Mouse (Mus musculus) splenic B cell, adult 2 months (primary cell): ENCODE data around the gene Ulk1.
A peak's percentile ranks its signal among the peaks of the same experiment; 100 is the strongest.
"Not testable (repeated sequence)": the region's sequence is repeated elsewhere in the genome, so short reads cannot be mapped to it uniquely, and the experiment has no call there.

Experiments
- DNase-seq: peaks from one replicate; pipeline ENCODE4 v3.0.0-alpha.2; 2011; ENCODE audit warnings: low read depth, low spot score
- H3K27me3 ChIP-seq: 2 replicates; pipeline ENCODE4 v1.6.1; 2012; ENCODE audit warnings: mild to moderate bottlenecking, low read length, moderate library complexity, mixed read lengths; ENCODE audit not compliant: control insufficient read depth, poor library complexity, insufficient read depth, severe bottlenecking
- H3K36me3 ChIP-seq: 2 replicates; pipeline ENCODE4 v1.6.1; 2012; ENCODE audit warnings: mild to moderate bottlenecking, low read length, moderate library complexity, mixed read lengths; ENCODE audit not compliant: control insufficient read depth, poor library complexity, insufficient read depth, severe bottlenecking

Gene Ulk1

DNA sequence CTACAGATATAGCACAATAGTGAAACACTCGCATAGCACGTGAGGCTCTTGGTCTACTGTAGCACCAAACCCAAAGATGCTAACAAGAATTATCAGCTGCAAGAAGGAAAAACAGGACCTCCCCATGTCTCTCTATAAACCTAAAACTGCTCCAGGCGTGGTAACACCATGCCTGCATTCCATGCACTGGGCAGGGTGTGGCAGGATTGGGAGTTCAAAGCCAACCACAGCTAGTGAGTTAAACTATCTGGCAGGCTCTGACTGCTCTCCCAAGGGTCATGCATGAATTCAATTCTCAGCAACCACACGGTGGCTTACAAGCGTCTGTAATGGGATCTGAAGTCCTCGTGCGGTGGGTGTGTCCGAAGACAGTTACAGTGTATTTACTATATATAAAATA lies 26.7 kb downstream of the Ulk1 start:
- Histone ChIP-seq H3K27me3 (no peaks in the 10 kb centered on the region; the same call in 1 of the 2 replicates), H3K36me3 (no peaks in the 10 kb centered on the region; the same call in none of the 2 replicates)
- DNase-seq, result no peak

DNA sequence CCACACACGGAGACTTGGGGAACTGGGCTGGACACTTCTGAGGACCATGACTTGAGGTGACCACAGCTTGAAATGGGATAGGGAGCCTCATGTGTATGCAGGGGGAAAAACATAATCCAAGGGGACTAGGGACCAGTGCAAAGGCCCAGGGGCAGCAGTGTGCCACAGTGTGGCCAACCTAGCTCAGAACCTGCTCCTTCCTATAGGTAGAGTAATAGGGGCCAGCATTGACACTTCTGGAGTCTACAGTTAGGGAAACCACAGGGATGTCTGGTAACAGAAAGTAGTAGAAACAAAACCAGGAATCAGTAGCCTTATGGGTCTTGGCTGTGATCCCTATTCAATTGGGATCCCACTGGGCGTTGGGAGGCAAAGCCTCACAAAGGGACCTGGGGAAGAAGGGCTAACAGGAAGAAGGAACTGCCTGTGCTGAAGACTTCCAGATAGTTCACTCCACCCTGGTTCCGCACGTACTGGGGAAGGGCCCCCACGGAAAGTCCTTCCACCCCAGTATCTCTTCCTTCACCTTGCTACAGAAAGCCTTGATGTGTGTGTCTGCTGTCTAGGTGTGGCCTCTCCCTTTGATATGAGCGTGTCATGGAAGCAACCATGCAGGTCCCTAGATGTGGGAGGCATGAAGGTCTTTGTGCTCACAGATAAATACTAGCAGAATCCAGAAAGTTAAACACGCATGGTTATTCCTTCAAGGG lies 28.2 kb downstream of the Ulk1 start:
- Histone ChIP-seq H3K27me3 (no peaks in the 10 kb centered on the region; the same call in 1 of the 2 replicates), H3K36me3 (0 out of 2 replicates have a peak, but pooled peaks cover 1% of the 10 kb centered on the region)
- no peak for DNase-seq

DNA sequence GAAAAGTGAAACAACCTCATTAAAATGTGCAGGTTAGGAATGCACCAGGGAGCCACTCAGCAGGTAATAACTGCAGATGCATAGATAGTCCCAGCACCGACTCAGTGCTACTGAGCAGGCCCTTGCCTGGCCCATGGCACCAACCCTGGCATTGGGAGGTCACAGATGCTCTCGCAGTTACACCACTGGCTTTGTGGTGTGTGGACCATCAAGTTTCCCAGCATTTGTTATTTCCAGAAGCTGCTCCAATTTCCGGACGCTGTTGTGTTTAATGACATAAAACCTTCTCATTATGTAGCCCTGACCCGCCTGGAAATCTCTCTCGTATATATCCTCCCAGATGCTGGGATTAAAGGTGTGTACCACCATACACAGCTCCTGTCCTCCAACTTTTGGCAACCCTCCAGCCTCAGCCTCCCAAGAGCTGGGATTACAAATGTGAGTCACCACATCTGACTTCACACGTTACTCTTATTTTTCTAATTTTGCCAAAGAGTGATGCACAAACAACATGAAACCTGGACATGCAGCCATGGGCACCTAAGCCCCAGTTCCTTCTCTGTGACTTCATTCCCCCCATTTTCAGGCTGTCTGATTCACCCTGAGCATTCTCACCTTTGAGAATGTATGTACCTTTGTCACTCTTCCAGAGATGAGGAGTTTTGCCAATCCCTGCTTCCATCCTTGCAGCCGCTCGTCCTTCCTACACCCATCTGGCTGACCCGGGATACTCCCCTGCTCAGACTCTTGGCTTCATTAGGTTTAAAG lies 29.0 kb downstream of the Ulk1 start:
- DNase-seq, result no peak
- Histone ChIP-seq H3K27me3 (no peaks in the 10 kb centered on the region; the same call in 1 of the 2 replicates), H3K36me3 (0 out of 2 replicates have a peak, but pooled peaks cover 1% of the 10 kb centered on the region)

DNA sequence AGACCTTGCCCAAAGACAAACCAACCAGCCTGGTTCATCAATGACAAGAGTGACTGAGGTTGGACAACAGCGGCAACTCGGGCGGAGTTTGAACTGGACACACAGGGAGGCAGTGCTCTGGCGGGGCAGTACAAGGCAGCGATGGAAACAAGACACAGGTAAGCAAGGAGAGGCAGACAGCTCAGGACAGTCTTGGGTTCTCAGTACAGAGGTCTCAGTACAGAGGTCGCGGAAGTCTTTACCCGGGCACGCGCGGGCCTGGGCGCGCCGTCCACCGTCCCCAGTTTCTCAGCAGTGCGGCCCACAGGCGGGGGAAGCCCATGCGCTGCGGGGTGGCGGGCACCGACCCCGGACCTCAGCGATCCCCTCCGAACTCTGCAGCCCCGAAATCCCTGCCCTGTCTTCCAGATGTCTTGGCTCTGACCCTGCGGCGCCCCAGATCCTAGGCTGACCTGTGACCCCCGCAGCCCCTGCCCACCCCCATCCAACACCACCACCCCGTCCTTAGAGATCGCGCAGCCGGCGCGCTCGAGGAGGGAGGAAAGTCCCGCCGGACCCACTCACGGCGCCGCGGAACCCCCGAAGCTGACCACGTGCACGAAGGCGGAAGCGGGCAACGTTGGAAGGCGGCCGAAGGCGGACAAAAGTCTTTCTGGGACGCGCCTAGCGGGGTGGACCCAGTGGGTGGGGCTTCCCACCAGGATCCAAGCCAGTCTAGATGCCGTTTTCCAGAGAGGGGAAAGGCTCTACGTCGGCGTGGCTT lies 29.7 kb downstream of the Ulk1 start, which contains the start of gene Pus1:
Gene Pus1, minus strand, starts transcription at position 662 of the 763 bp plus-strand sequence.
- peak; percentile 87 for DNase-seq
- H3K36me3 ChIP-seq, result peaks cover 4% of the 10 kb centered on the region; the same call in 1 of the 2 replicates
- H3K27me3 ChIP-seq, result no peaks in the 10 kb centered on the region; the same call in 1 of the 2 replicates

DNA sequence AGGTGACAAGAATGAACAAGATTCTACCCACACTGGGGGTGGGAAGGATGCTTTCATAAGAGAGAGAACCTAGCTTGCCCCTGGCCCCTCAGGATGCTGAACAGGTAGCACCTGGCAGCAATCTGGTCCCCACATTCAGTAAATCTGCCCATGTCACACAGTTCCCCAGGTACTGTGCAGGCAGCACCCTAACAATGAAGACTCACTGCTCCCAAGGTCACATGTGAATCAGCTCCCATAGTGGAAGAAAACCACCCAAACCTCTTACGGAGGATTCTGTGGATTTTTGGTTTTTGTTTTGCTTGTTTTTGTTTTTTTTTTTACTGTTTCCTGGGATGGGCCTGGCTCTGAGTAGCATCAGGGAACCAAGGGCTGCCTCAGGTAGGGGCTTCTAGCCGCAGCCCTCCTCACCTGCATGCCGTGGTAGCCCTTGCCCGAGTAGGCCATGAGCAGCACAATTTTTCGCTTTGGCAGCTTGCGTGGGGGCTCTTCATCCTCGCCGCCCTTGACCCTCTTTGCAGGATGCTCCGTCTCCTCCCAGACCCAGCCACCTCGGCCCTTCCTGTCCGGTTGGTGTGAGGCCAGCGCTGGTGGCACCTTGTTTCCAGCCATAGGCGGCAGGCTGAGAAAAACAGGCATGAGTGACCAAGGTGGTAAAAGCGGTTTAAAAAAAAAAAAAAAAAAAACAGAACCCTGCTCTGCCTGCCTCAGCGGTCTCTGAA lies 30.5 kb downstream of the Ulk1 start:
- no peak for DNase-seq
- H3K27me3 ChIP-seq, result no peaks in the 10 kb centered on the region; the same call in 1 of the 2 replicates
- H3K36me3 ChIP-seq, result peaks cover 4% of the 10 kb centered on the region; the same call in 1 of the 2 replicates

DNA sequence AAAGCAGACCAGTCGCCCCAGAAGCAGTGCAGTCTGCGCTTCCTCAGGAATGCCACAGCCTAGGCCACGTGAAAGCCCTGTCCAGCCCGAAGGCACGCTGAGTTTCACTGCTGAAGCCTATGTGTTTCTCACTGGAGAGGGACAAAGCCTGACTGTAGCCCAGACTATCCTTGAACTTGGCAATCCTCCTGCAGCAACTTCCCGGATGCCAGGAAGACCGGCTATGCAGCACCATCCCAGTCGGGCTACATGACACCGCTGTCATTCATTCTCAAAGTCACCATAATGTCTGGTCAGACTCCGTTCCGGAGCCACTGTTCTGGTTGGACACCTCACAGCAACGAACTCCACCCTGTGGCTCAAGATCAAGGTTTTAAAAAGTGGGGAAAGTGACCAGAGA lies 31.6 kb downstream of the Ulk1 start:
- Histone ChIP-seq H3K27me3 (no peaks in the 10 kb centered on the region), H3K36me3 (peaks cover 4% of the 10 kb centered on the region)
- DNase-seq, result no peak

DNA sequence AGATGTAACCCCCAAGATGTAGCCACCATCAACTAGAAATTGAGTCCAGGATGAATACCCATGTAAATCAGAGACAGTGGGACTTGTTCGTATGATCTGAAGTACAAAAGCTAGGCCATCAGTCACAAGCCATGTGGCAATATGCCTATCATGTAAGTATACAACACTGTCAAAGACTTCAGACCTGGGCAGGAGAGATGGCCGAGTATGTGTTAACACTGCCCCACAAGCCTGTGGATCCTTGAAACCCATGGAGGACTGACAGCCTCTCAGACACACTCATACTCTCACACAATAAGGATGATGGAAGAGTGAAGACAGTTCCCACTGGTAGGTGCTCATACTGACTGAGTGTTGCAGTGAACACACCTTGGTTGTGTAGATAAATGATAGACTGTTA lies 33.8 kb downstream of the Ulk1 start:
- Histone ChIP-seq H3K36me3 (peaks cover 4% of the 10 kb centered on the region), H3K27me3 (no peaks in the 10 kb centered on the region)
- DNase-seq, result no peak

DNA sequence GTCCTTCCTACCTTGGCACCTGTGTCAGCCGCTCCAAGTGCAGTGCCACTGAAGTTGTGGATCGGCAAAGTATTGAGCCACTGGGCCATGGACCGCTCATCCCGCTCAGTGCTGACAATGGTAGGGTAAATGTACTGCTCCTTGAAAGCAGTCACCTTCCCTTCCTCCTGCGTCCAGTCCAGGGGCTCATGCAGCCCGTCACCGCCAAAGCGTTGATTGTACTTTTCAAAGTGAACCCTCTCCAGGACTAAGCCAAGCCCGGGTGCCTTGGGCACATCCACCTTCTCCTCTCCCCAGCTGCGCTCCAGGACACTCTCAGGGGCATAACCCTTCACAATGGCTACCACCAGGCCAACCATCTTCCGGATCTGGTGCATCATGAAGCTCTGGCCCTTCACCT lies 35.4 kb downstream of the Ulk1 start:
- Histone ChIP-seq H3K27me3 (no peaks in the 10 kb centered on the region), H3K36me3 (peaks cover 4% of the 10 kb centered on the region)
- no peak for DNase-seq

DNA sequence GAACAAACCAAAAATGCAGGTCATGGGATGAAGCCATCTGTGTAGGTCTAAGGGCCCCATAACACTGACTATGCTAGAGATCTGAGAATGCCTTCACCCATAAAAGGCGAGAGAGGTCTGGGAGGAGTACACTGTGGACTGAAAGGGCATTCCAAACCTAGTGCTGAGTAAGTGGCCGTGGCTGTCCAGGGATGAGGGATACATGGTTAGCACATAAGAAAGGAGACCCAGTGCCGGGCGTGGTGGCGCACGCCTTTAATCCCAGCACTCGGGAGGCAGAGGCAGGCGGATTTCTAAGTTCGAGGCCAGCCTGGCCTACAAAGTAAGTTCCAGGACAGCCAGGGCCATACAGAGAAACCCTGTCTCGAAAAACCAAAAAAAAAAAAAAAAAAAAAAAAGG lies 37.0 kb downstream of the Ulk1 start:
- DNase-seq, H3K27me3 ChIP-seq, H3K36me3 ChIP-seq: not testable (repeated sequence)

DNA sequence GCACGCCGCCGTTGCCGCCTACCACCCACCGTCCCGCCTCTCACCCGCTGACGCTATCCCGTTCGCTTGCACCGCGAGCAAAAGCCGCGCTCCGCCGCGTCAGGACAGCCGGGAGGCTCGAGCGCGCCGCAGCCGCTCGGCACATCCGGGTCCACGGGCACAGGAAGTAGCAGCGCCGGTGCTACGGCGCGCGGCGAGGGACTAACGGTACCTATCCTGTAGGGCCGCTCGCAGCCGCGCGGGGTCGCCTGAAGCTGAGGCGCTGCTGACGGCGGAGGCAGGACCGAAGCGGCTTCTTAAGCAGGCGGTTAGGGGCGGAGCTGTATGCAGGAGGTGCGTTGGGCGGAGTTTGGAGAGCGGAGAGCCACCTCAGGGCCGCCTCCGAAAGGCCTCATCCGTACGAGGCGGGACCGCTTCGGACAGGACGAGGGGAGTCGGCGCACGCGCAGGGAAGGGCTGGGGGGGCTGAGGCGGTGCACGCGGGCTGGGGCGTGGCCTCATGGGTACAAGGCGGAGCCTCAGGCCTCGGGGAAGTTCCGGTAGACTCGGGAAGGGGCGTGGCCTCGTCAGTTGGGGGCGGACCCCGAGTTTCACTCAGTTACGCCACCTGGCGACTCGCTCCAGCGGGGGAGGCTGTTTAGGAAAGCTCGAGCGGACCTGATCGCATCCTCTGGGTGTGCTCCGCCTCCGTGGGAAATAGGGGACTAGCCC lies 39.3 kb downstream of the Ulk1 start, which contains the start of gene Ep400:
Gene Ep400, minus strand, starts transcription at position 270 of the 711 bp plus-strand sequence.
- peak; percentile 100 for DNase-seq
- peaks cover 2% of the 10 kb centered on the region for H3K36me3 ChIP-seq
- no peaks in the 10 kb centered on the region for H3K27me3 ChIP-seq

DNA sequence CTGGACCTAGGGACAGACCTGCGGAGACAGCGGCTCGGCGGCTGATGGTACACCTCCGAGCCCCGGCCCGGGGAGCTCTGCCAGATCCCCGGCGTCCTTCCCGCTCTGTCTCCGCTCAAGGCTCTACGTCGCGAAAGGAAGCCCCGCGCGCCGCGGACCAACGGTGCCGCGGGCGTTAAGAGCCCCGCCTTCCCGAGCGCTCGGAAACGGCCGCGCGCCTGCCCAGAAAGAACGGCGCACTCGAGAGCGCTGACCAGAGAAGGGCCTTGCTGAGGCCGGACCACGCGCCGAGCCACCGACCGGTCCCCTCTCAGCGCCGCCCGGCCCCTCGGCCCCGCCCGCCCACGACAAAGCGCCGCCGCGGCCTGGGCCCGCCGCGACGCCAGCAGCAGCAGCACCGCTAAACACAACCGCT lies 39.9 kb downstream of the Ulk1 start:
- no peaks in the 10 kb centered on the region for H3K27me3 ChIP-seq
- DNase-seq, result no peak
- H3K36me3 ChIP-seq, result no peaks in the 10 kb centered on the region; the same call in none of the 2 replicates

DNA sequence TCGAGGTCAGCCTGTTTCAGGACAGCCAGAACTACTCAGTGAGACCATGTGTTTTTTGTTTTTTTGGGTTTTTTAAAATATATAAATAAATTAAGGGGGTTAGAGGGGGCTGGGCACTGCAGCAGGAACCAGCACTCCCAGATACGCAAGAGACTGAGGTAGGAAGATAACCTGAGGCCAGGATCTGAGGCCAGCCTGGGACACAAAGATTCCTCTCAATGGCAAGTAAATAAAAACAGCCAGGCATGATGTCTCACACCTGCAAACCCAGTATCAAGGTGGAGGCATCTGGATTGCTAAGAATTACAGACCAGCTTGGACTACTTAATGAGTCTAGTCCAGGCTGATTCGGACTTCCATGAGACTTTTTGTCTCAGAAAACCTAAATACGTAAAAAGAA lies 40.6 kb downstream of the Ulk1 start:
- DNase-seq, result no peak
- Histone ChIP-seq H3K27me3 (no peaks in the 10 kb centered on the region), H3K36me3 (no peaks in the 10 kb centered on the region; the same call in 1 of the 2 replicates)

DNA sequence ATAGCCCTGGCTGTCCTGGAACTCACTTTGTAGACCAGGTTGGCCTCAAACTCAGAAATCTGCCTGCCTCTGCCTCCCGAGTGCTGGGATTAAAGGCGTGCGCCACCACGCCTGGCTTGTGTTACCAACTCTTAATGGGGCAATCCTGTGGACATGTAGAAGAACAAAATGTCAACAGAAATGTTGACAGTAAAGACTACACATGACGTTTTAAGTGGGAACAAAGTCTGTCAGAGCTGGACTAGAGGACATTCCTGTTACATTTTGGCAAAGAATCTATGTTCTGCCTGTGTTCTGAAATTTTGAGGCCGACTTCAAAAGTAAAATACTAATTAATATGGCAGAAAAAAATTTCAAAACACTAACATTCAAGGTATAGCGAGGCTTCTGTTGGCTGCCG lies 46.0 kb downstream of the Ulk1 start:
- no peak for DNase-seq
- H3K36me3 ChIP-seq, result no peaks in the 10 kb centered on the region

More for the DNA sequence above, 46.0 kb downstream of the Ulk1 start:
- no peaks in the 10 kb centered on the region for H3K27me3 ChIP-seq
